Mouse (Mus musculus) layer of hippocampus, adult 9-11 months (tissue): ENCODE data around the gene Csf3r.
A peak's percentile ranks its signal among the peaks of the same experiment; 100 is the strongest.

Experiments used
- DNase-seq: peaks from one replicate; pipeline ENCODE4 v3.0.0; 2022

Gene Csf3r

GRCm38 (mm10) chr4:126058134-126058996 is 34.0 kb downstream of the Csf3r start, which contains the start of gene Oscp1:
Gene Oscp1 (plus strand): TSS chr4:126058565.
- DNase-seq, result peak; percentile 95

GRCm38 (mm10) chr4:126058997-126059362 is 34.6 kb downstream of the Csf3r start:
- peak; percentile 83 for DNase-seq

- no peak for DNase-seq
These were observed 38.5 kb downstream of the Csf3r start for GRCm38 (mm10) chr4:126062856-126063255.

- peak; percentile 95 for DNase-seq
These were observed 40.9 kb downstream of the Csf3r start for GRCm38 (mm10) chr4:126065241-126065640.

GRCm38 (mm10) chr4:126067401-126068077 is 43.2 kb downstream of the Csf3r start:
- DNase-seq, result no peak

- no peak for DNase-seq
These were observed 44.5 kb downstream of the Csf3r start for GRCm38 (mm10) chr4:126068842-126069241.

GRCm38 (mm10) chr4:126077833-126078232 is 53.5 kb downstream of the Csf3r start:
- no peak for DNase-seq

GRCm38 (mm10) chr4:126079266-126079665 is 54.9 kb downstream of the Csf3r start:
- DNase-seq, result no peak

- DNase-seq, result no peak
These were observed 57.3 kb downstream of the Csf3r start for GRCm38 (mm10) chr4:126081601-126082000.

- no peak for DNase-seq
These were observed 58.7 kb downstream of the Csf3r start for GRCm38 (mm10) chr4:126083021-126083420.

GRCm38 (mm10) chr4:126084382-126084781 is 60.0 kb downstream of the Csf3r start:
- DNase-seq, result no peak

GRCm38 (mm10) chr4:126085996-126086576 is 61.7 kb downstream of the Csf3r start:
- peak; percentile 90 for DNase-seq

- no peak for DNase-seq
These were observed 65.9 kb downstream of the Csf3r start for GRCm38 (mm10) chr4:126090101-126090847.

- DNase-seq, result no peak
These were observed 66.4 kb downstream of the Csf3r start for GRCm38 (mm10) chr4:126090848-126091124.

- no peak for DNase-seq
These were observed 67.5 kb downstream of the Csf3r start for GRCm38 (mm10) chr4:126091873-126092272.
